Mouse (Mus musculus) left cerebral cortex, adult 18-20 months (tissue): ENCODE measurements around the gene Zmynd19. TPM values are rescaled to one million over a fixed set of nuclear protein-coding genes. Genes with fewer than 3 reads are reported as not detected.

Experiments used
- DNase-seq, 2 experiments: peaks; one replicate each; pipeline ENCODE4 v3.0.0; 2021 to 2022; ENCODE audit warnings: low spot score in 2 of 2, mixed read lengths in 1 of 2
- long read RNA-seq, 2 experiments: library from polyadenylated mRNA; stranded (forward); transcript quantifications; one replicate each; pipeline ENCODE4 v2.0.0; 2021
- total RNA-seq, 2 experiments: library from RNA; stranded (reverse); gene quantifications; 2 replicates each; pipeline ENCODE4 v1.2.3; 2021

The Zmynd19 gene
- 10 to 100 TPM; 40.0 to 41.6 TPM for total RNA-seq
- long read RNA-seq, experiment 1, transcript Zmynd19-201 (6 exons, 3,903 nt): major isoform, 14 of 19 reads
- long read RNA-seq, experiment 1, partial matches to known transcripts: 2 of 19 reads
- long read RNA-seq, experiment 1, other reads (novel, unspliced or antisense): 3 of 19 reads
- long read RNA-seq, experiment 2, transcript Zmynd19-201 (6 exons, 3,903 nt): major isoform, 5 of 10 reads
- long read RNA-seq, experiment 2, partial matches to known transcripts: 1 of 10 reads
- long read RNA-seq, experiment 2, other reads (novel, unspliced or antisense): 4 of 10 reads

DNA sequence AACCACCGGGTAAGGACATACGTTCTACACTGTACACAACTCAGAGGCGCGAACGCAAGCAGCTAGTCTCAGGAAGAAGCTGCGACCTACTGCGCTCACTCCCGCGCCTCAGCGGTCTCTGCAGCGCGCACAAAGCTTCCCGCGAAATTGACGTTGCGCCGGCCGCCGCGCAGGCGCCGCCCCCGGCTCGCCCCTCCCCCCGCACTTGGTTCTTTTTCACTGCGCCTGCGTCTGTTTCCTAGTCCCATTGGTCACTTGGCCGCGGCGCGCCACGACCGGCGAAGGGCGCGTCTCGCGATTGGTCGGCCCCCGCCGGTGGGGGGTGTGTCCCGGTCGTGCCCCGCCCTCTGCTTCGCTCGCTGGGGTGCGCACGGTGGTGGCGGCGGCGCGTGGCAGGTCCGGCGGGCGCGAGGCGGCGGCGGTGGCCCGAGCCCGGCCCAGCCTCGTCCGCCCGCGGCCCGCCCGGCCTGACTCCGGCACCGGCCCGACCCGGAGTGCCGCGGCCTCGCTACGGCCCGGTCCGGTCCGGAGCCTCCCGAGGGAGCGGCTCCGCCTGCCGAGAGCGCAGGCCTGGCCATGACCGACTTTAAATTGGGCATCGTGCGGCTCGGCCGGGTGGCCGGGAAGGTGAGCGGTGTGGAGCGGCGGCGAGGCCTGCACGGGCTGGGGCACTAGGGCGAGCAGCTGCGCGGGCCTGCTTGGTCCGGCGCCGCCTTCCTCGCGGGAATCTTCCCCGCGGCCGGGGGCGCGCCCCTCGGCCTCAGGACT, at the start of gene Zmynd19:
Zmynd19 (plus strand) TSS at position 372 of the 768 bp plus-strand sequence.
- DNase-seq: peak; percentile 98 to 99

DNA sequence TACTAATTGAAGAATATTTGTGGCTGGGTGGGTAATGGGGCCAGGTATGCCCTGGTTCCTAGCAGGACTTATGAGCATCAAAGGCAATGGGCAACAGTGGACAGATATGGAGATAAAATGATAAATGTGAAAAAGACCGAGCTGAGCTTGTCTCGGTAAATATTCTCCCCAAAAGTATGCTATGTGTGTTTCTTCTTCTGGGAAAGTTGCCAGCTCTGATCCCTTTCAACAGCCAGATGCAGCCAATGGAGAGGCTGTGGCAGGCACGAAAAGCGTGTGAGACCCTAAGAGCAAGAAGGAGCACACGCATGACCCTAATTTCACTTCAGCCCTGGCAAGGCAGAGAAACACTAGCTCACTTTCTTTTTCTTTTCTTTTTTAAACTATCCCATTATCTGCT, 48.5 kb upstream of the Zmynd19 start:
- peak; percentile 8 to 22 for DNase-seq

DNA sequence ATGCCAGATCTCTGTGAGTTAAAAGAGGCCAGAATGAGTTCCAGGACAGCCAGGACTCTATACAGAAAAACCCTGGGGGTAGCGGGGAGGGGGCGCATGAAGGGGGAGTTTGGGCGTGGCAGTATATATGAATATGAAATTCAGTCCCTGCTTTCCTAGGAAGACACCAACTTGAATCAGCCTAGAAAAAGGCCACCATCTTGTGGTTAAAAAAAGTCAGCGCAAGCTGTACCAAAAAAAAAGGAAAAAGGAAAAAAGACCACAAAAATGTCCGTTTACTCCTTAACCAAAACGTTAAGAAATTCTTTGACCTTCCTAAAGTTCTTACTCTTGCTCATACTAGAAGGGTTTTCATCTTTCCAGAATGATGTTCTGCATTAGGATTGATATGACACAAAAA, 46.6 kb upstream of the Zmynd19 start:
- DNase-seq: no peak

DNA sequence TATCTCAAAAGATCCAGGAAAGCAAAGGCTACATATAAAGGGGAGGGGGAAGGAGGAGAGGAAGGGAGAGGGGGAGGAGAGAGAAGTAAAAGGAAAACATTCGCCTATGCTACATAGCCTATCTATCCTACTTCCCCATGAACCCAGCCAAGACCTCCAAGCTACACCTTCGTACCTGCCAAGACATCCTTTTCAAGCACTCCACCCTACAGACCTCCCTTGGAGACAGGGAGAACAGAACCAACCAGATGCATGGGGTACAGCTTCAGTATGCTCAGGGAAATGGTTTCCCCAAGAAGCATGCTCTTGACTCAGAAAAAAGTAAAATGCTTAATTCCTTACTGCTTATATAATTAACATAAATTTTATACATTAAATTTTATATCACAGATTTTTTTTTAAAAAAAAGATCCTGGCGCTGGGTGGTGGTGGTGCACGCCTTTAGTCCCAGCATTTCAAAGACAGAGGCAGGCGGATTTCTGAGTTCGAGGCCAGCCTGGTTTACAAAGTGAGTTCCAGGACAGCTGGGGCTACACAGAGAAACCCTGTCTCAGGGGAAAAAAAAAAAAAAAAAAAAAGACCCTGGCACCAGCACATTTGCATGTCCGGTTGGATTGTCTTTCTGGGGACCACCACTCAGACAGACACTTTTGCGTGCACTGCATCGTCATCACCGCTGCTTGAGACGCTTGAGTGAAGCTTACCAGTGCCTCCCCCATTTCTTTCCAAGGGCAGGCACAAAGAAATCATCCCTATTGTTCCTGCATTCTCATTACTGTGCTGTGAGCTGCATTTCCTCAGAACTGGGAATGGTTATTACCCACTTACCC, 44.6 kb upstream of the Zmynd19 start:
- DNase-seq: no peak

DNA sequence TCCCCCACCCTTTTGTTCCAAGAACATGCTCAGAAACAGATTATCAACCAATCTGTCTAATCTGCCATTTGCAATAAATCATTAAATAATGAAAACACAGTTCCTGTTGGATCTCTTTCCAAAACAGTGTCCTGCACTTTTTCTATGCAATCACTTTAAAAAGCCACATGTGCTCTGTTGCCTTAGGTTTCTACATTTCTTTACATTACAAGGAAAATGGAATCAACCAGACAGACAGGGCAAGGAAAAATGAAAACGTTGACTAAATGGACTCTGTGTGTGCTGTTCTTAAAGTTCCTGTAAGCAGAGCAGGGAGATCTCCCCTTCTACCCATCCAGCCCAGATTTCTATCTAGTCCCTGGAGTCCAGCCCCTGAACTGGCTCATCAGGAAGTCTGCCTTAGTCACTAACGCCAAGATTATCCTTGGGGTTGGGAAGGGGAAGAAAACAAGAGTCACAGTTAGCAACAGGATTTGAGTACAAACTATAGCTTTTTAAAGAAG, 43.9 kb upstream of the Zmynd19 start:
- DNase-seq: no peak

GRCm38 (mm10) chr2:24910481-24910880, 39.1 kb upstream of the Zmynd19 start:
- no peak for DNase-seq

DNA sequence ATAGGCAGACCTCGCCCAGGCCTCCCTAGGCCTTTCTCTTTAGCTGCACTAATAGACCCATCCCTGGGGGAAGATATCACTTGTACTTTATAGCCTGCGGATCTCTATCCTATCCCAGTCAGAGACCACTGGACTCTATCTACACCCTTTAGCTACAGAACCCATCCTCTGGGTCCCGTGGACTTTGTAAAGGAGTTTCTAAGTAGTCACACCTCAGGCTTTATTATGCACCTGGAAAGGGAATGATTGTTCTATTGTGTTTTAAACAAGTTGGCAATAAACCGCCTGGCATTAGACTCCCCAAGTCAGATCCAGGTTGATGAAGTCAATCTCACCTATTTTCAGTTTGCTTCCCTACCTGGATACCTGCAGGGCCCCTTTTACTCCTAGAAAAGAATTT, 37.4 kb upstream of the Zmynd19 start:
- no peak for DNase-seq

GRCm38 (mm10) chr2:24912589-24912988, 37.0 kb upstream of the Zmynd19 start:
- no peak for DNase-seq

GRCm38 (mm10) chr2:24914762-24915161, 34.8 kb upstream of the Zmynd19 start:
- no peak for DNase-seq

GRCm38 (mm10) chr2:24918930-24919838, 30.4 kb upstream of the Zmynd19 start, which contains the start of gene Ehmt1:
TSS of gene Ehmt1 (minus strand) at chr2:24919614.
- DNase-seq: peak; percentile 92 to 96

DNA sequence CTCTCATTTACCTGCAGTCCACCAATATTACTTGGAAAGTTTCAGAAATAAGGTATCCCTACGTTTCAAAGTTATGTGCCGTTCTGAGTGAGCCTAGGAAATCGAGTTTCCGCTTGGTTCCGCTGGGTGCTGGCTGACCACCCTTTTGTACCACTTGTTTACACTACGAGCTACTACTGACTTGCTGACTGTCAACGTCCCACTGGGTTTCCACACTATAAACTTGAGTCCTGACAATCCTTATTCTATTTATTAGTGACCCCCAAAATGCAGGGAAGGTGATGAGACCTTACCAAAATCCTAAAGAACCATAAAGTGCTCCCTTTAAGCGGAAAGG, 29.8 kb upstream of the Zmynd19 start:
- no peak for DNase-seq

DNA sequence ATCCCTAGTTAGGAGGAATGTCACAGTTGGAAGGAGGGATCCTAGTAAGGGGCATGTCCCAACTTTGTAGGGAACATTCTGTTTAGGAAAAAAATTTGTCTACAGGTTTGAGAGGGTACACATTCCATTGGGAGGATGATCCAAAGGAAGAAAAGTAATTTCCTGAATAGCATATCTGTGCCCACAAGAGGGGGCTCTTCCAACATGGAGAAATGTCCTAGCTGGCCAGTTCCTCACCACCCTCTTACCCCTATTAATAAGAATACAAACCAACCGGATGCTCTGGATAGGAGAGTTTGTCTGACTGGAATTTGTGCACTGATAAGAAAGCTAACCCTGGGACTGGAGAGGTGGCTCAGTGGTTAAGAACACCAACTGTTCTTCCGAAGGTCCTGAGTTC, 26.0 kb upstream of the Zmynd19 start:
- DNase-seq: no peak

DNA sequence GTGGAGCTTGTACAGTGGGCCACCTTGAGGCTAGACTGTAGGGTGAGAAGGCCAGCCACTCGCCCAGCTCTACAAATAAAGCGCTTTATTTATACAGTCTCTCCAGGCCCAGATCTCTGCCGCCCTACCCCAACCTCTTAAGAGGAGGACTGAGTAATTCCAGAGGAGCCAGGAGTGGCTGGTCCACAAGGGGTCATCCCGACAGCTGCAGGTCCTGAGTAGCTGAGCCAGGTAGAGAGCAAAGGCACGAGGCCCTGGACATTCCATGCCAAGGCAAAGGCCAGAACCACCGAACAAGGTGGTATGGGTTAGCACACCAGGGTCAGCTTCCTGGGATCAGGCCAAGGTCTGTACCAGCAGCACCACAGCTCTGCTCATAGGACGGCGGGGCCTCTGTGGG, 24.3 kb upstream of the Zmynd19 start:
- DNase-seq: no peak

DNA sequence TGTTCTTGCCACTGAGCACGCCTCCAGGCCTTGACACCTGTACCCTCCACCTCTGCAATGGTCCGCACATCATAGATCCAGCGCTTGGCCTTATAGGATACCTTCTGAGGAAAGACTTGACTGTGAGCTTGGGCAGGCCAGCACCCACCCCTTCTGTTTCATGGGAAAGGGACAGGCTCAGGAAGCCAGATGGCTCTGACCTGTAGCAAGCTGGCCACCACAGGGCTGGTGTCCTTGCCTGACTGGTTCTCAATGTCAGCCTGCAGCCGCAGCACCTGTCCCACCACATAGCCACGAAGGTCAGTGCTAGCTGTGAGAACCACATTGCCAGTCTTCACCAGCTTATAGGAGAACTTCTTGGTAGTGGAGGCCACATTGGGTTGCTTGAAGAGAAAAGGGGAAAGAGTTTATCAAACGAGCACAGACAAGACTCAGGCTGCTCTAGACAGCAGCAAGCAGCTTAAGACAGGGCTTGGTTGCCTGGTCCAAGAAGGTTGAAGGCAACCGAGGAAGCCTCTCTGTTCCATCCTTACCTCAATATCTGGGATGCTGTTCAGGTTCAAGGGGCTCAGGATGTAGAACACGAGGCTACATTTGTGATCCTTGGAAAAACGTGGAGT, 23.1 kb upstream of the Zmynd19 start:
- no peak for DNase-seq

DNA sequence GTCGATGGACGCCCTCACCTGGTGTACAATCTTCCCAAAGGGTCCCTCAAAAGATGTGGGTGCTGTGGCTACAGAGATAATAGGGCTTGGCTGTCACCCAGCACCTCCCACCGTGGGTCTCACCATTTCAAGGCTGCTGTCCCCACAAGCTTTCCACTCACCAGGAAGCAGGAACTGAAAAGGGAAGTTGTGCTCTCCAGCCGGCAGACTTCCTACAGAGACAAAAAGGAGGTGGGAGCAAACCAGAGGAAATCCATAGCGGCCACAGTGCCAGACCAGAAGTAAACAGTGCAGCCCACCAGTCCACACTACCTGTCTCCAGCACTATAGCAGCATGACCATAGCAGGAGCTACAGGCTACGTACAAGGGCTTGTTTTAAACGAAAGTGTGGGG, 22.6 kb upstream of the Zmynd19 start:
- no peak for DNase-seq

GRCm38 (mm10) chr2:24927810-24928479, 21.6 kb upstream of the Zmynd19 start:
- no peak for DNase-seq

- DNase-seq: no peak
Measured at GRCm38 (mm10) chr2:24929119-24929518, 20.5 kb upstream of the Zmynd19 start.

GRCm38 (mm10) chr2:24929593-24929992, 20.0 kb upstream of the Zmynd19 start:
- DNase-seq: no peak

GRCm38 (mm10) chr2:24934441-24934963, 15.1 kb upstream of the Zmynd19 start:
- DNase-seq: no peak
